Mouse (Mus musculus) hindbrain, embryonic 11.5 days (tissue): ENCODE results near the gene Fbxo30. TPM values are rescaled to one million over a fixed set of nuclear protein-coding genes. Genes with fewer than 3 reads are reported as not detected.
"Not testable (repeated sequence)": the region's sequence is repeated elsewhere in the genome, so short reads cannot be mapped to it uniquely, and the experiment has no call there.

Source experiments
- ATAC-seq: fragments of 200-750 bp; cut with Nextera tagmentation; 2 replicates; pipeline ENCODE4 v1.8.0; 2017; ENCODE audit warnings: mild to moderate bottlenecking, moderate TSS enrichment, moderate library complexity; ENCODE audit not compliant: low FRiP score
- DNase-seq: peaks from one replicate; pipeline ENCODE4 v3.0.0-alpha.2; 2015; ENCODE audit warnings: low spot score
- H3K27ac ChIP-seq: fragments of 300-500 bp; sonication (generic); 2 replicates; pipeline ENCODE4 v1.5.1; 2014; ENCODE audit warnings: mild to moderate bottlenecking, low read depth, low read length
- H3K27me3 ChIP-seq: fragments of 300-500 bp; sonication (generic); 2 replicates; pipeline ENCODE4 v1.6.1; 2014; ENCODE audit warnings: mild to moderate bottlenecking, low read length, moderate library complexity, mixed read lengths; ENCODE audit not compliant: control insufficient read depth, insufficient read depth
- H3K36me3 ChIP-seq: fragments of 300-500 bp; sonication (generic); 2 replicates; pipeline ENCODE4 v1.6.1; 2014; ENCODE audit warnings: mild to moderate bottlenecking, low read length, moderate library complexity, mixed read lengths; ENCODE audit not compliant: control insufficient read depth, insufficient read depth
- H3K4me1 ChIP-seq: fragments of 300-500 bp; sonication (generic); replicated peaks from 2 replicates; pipeline ENCODE4 v1.6.1; 2014; ENCODE audit warnings: low read length, mixed read lengths; ENCODE audit not compliant: control insufficient read depth, insufficient read depth
- H3K4me2 ChIP-seq: fragments of 300-500 bp; sonication (generic); replicated peaks from 2 replicates; pipeline ENCODE4 v1.6.1; 2014; ENCODE audit warnings: mild to moderate bottlenecking, low read depth, low read length
- H3K4me3 ChIP-seq: fragments of 300-500 bp; sonication (generic); 2 replicates; pipeline ENCODE4 v1.5.1; 2014; ENCODE audit warnings: low read depth, low read length
- H3K9ac ChIP-seq: fragments of 300-500 bp; sonication (generic); 2 replicates; pipeline ENCODE4 v1.6.1; 2014; ENCODE audit warnings: low read depth, low read length
- H3K9me3 ChIP-seq: fragments of 300-500 bp; sonication (generic); 2 replicates; pipeline ENCODE4 v1.6.1; 2016; ENCODE audit warnings: low read length; ENCODE audit not compliant: control insufficient read depth
- WGBS: fragments of 180-500 bp; shearing (Covaris S2); extraction: QIAGEN DNeasy Blood & Tissue Kit; methylation state at CpG from one replicate; pipeline ENCODE4 v1.1.7; 2014; 5-methylcytosine and 5-hydroxymethylcytosine counted together
- polyA plus RNA-seq: library from polyadenylated mRNA; unstranded; fragments of >200 nt; fragmentation: Nextera tagmentation; extraction: Ambion mirVana; gene quantifications from 2 replicates; pipeline ENCODE4 v1.2.1, GENCODE M21; 2014

Gene Fbxo30
- polyA plus RNA-seq = 38.0 and 39.2 TPM in 2 replicates

DNA sequence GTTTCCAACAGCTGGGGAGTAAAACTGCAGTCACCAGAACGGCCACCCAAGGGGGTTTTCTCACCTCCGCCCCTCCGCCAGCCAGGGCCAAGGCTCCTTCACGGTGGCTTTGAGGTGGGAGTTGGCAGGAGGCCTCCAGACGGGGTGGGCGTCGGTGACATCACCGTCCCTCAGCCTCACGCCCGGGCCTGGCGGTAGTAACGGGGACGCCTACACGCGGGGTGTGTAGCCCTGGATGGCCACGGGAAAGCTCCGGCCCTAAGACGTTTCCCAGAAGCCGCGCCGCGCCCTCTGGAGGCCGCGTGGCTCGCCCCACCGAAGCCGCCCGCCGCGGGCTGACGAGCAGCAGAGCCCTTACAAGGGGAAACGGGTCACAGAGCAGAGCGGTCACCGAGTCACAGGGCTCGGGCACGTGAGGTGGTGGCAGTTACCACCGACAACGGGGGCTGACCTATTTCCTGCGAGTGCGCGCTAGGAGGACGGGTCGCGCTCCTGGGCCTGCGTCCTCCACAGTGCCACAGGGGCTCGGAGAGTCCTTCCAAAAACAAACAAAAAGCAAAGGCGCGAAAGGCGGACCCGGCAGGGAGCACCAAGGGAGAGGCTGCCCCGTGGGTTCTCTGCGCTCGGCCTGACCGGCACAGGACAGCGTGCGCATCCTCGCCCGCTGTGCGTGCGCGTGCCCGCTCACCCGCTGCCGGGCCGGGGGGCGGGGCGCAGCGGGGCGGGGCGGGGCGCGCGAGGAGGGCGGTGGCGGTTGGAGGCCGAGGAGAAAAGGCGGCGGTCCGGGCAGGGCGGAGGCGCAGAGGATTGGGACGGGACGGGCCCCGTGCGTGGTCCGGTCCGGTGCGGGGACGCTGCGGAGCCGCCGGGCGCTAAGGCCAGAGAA, at the start of gene Fbxo30:
Fbxo30 (plus strand) TSS at position 753 of the 886 bp plus-strand sequence.
- H3K9ac ChIP-seq = peak within 1 kb of the TSS; percentile 93
- H3K27ac ChIP-seq = peak within 1 kb of the TSS; percentile 95
- ATAC-seq = peak; percentile 94
- peak within 1 kb of the TSS; percentile 87 for H3K4me2 ChIP-seq
- H3K36me3 ChIP-seq = no peaks in the 10 kb centered on the region
- WGBS = under 1% methylated on average over 61 of the region's 93 CpGs
- DNase-seq = peak; percentile 93
- H3K4me1 ChIP-seq = no peaks in the 10 kb centered on the region
- peak within 1 kb of the TSS; percentile 95 for H3K4me3 ChIP-seq
- no peaks in the 10 kb centered on the region for H3K9me3 ChIP-seq
- H3K27me3 ChIP-seq = no peaks in the 10 kb centered on the region

- Histone ChIP-seq H3K27me3 (no peaks in the 10 kb centered on the region), H3K9me3 (no peaks in the 10 kb centered on the region), H3K9ac (no peak overlapping the region), H3K4me3 (no peak overlapping the region), H3K4me2 (no peak overlapping the region), H3K4me1 (no peaks in the 10 kb centered on the region), H3K36me3 (no peaks in the 10 kb centered on the region), H3K27ac (no peak overlapping the region)
- ATAC-seq (no peak), DNase-seq (no peak)
- WGBS = 78% methylated on average over 3 of the region's 3 CpGs
These were observed 47.9 kb upstream of the Fbxo30 start for GRCm38 (mm10) chr10:11233208-11233607.

- not testable (repeated sequence) for H3K9ac ChIP-seq, H3K4me3 ChIP-seq, H3K4me2 ChIP-seq, H3K36me3 ChIP-seq, DNase-seq, ATAC-seq, H3K4me1 ChIP-seq, H3K27me3 ChIP-seq, H3K9me3 ChIP-seq, H3K27ac ChIP-seq
- 51% methylated on average over 3 of the region's 3 CpGs for WGBS
These were observed 38.1 kb upstream of the Fbxo30 start for GRCm38 (mm10) chr10:11242988-11243387.

- DNase-seq (no peak), ATAC-seq (no peak)
- no peaks in the 10 kb centered on the region for H3K36me3 ChIP-seq
- 83% methylated on average over 3 of the region's 3 CpGs for WGBS
- H3K9me3 ChIP-seq = no peaks in the 10 kb centered on the region
- H3K4me2 ChIP-seq = no peak overlapping the region
- H3K27me3 ChIP-seq = no peaks in the 10 kb centered on the region
- no peak overlapping the region for H3K4me3 ChIP-seq
- H3K27ac ChIP-seq = no peak overlapping the region
- H3K9ac ChIP-seq = no peak overlapping the region
- H3K4me1 ChIP-seq = no peaks in the 10 kb centered on the region
These were observed 32.9 kb upstream of the Fbxo30 start for GRCm38 (mm10) chr10:11248210-11248609.

DNA sequence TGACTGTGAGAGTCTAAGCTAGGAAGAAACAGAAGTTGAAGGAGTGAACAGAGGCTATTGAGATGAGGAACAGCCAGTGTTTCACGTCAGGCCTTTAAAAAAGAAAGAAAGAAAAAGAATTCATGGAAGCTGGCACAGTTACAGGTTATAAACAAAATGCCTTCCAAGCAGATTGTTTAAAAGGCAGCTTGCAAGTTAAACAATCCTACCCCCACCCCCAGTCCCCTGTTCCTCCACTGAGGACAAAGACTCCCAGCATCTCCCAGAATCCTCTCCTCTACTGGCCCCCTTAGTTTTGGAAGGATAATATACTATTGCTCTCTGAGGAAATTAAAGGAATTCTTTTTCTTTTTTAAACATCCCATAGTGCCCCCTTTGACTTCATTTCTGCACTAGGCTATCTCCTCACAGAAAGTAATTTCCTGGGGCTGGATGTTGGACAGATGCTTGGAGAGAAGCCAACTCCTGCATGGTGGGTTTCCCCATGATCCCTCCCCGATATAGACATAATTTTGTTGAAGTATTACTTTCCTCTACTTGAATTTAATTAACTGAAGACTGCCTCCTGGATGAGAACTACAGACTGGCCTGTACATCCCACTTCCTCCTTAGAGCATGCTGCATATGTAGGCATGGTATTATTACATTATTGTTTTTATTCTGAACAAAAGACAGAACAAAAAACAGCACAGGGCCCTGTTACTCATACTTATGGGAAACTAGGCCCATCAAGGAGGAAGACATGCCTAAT, 30.7 kb upstream of the Fbxo30 start:
- Histone ChIP-seq H3K9ac (no peak overlapping the region), H3K4me2 (no peak overlapping the region), H3K36me3 (no peaks in the 10 kb centered on the region), H3K4me3 (no peak overlapping the region), H3K4me1 (no peaks in the 10 kb centered on the region), H3K9me3 (no peaks in the 10 kb centered on the region), H3K27ac (no peak overlapping the region), H3K27me3 (no peaks in the 10 kb centered on the region)
- 66% methylated on average over 2 of the region's 2 CpGs for WGBS
- DNase-seq (no peak), ATAC-seq (no peak)

GRCm38 (mm10) chr10:11253581-11253980, 27.5 kb upstream of the Fbxo30 start:
- ATAC-seq, DNase-seq, H3K4me2 ChIP-seq, H3K4me1 ChIP-seq, H3K27ac ChIP-seq, H3K36me3 ChIP-seq, H3K9ac ChIP-seq, H3K27me3 ChIP-seq, H3K4me3 ChIP-seq, H3K9me3 ChIP-seq: not testable (repeated sequence)
- 93% methylated on average over 4 of the region's 4 CpGs for WGBS

DNA sequence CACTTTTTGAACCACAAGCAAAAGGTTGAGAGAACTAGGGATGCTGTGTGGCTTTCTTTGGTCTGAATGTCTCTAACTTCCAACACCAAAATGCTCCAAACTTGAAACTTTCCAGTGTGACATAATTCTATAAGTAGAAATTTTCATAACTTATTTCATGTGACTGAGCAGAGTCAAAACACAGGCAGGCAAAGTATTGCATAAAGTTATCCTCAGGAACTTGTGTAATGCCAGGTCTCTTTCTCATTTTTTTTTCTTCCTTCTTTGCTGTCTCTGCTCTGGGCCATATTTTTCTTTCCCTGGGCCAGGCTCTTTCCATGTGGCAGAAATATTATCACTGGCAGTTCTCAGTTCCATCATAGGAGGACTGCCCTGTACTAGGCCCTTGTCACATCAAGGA, 21.0 kb upstream of the Fbxo30 start:
- H3K4me1 ChIP-seq = no peaks in the 10 kb centered on the region
- DNase-seq = no peak
- no peak overlapping the region for H3K4me3 ChIP-seq
- H3K27ac ChIP-seq = no peak overlapping the region
- H3K9me3 ChIP-seq = no peaks in the 10 kb centered on the region
- H3K9ac ChIP-seq = no peak overlapping the region
- no peaks in the 10 kb centered on the region for H3K36me3 ChIP-seq
- no peaks in the 10 kb centered on the region for H3K27me3 ChIP-seq
- ATAC-seq = no peak
- no peak overlapping the region for H3K4me2 ChIP-seq

DNA sequence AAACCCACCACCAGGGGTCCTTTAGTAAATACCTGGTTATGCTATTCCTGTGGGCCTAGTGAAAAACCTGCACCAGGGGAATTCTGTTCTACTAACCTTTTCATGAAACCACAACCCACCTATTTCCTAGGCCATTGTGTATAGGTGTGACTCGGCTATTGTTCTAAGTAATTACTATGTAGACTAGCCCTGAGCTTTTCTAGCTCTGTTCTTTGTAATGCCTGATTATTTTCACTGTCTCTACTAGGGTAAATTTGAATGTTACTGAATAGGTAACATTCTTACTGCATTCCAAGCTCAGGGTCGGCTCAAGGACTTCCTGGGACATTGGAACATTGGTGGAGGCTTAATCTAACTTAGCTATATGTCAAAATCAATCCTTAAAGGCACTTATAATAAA, 18.8 kb upstream of the Fbxo30 start:
- H3K36me3 ChIP-seq, H3K27ac ChIP-seq, ATAC-seq, H3K27me3 ChIP-seq, H3K4me1 ChIP-seq, H3K4me3 ChIP-seq, H3K9ac ChIP-seq, H3K4me2 ChIP-seq, H3K9me3 ChIP-seq, DNase-seq: not testable (repeated sequence)
- 80% methylated on average over 2 of the region's 2 CpGs for WGBS
